Mouse (Mus musculus) forebrain, embryonic 13.5 days (tissue): ENCODE results near the gene Cfap43. TPM values are rescaled to one million over a fixed set of nuclear protein-coding genes. Genes with fewer than 3 reads are reported as not detected.
A peak's percentile ranks its signal among the peaks of the same experiment; 100 is the strongest.
"Not testable (repeated sequence)": the region's sequence is repeated elsewhere in the genome, so short reads cannot be mapped to it uniquely, and the experiment has no call there.

ENCODE experiments used
- ATAC-seq: fragments of 200-750 bp; cut with Nextera tagmentation; 2 replicates; pipeline ENCODE4 v1.8.0; 2017
- H3K27ac ChIP-seq: fragments of 300-500 bp; sonication (generic); 2 replicates; pipeline ENCODE4 v1.5.1; 2015; ENCODE audit warnings: inconsistent platforms, mild to moderate bottlenecking, moderate library complexity
- H3K27me3 ChIP-seq: fragments of 300-500 bp; sonication (generic); 2 replicates; pipeline ENCODE4 v1.6.1; 2015; ENCODE audit warnings: mild to moderate bottlenecking, inconsistent platforms
- H3K36me3 ChIP-seq: fragments of 300-500 bp; sonication (generic); 2 replicates; pipeline ENCODE4 v1.6.1; 2015; ENCODE audit warnings: mild to moderate bottlenecking, inconsistent platforms; ENCODE audit not compliant: poor library complexity, severe bottlenecking
- H3K4me1 ChIP-seq: fragments of 300-500 bp; sonication (generic); 2 replicates; pipeline ENCODE4 v1.6.1; 2015; ENCODE audit warnings: inconsistent platforms
- H3K4me2 ChIP-seq: fragments of 300-500 bp; sonication (generic); 2 replicates; pipeline ENCODE4 v1.6.1; 2015; ENCODE audit warnings: inconsistent platforms, mild to moderate bottlenecking, moderate library complexity
- H3K4me3 ChIP-seq: fragments of 300-500 bp; sonication (generic); 2 replicates; pipeline ENCODE4 v1.5.1; 2015; ENCODE audit warnings: mild to moderate bottlenecking, inconsistent platforms
- H3K9ac ChIP-seq: fragments of 300-500 bp; sonication (generic); 2 replicates; pipeline ENCODE4 v1.6.1; 2015; ENCODE audit warnings: mild to moderate bottlenecking, inconsistent platforms
- H3K9me3 ChIP-seq: fragments of 300-500 bp; sonication (generic); replicated peaks from 2 replicates; pipeline ENCODE4 v1.6.1; 2016; ENCODE audit warnings: inconsistent platforms
- WGBS: fragments of 180-500 bp; shearing (Covaris S2); methylation state at CpG from one replicate; pipeline ENCODE4 v1.1.7; 2015; 5-methylcytosine and 5-hydroxymethylcytosine counted together
- polyA plus RNA-seq: library from polyadenylated mRNA; unstranded; fragments of >200 nt; fragmentation: Nextera tagmentation; extraction: Ambion mirVana; gene quantifications from 2 replicates; pipeline ENCODE4 v1.2.1, GENCODE M21; 2015

Gene Cfap43
- polyA plus RNA-seq, 1 experiment from 2014 or later = 0.66 TPM

- Histone ChIP-seq H3K4me1 (peaks cover 13% of the 10 kb centered on the region), H3K9me3 (no peaks in the 10 kb centered on the region), H3K4me2 (no peak overlapping the region), H3K27me3 (peaks cover 3% of the 10 kb centered on the region; the same call in 1 of the 2 replicates), H3K27ac (no peak overlapping the region), H3K9ac (no peak overlapping the region), H3K36me3 (peaks cover 14% of the 10 kb centered on the region; the same call in 1 of the 2 replicates), H3K4me3 (no peak overlapping the region)
- no peak for ATAC-seq
- 92% methylated on average over 8 of the region's 8 CpGs for WGBS
These were observed 59.9 kb downstream of the Cfap43 start for GRCm38 (mm10) chr19:47859180-47859579.

- WGBS = 83% methylated on average over 18 of the region's 18 CpGs
- no peak for ATAC-seq
- no peak overlapping the region for H3K9ac ChIP-seq
These were observed 60.8 kb downstream of the Cfap43 start for GRCm38 (mm10) chr19:47857957-47858942.

GRCm38 (mm10) chr19:47854796-47855783 lies 64.0 kb downstream of the Cfap43 start, which contains the start of gene Gsto1:
Gene Gsto1, plus strand, starts transcription at chr19:47854970.
- Histone ChIP-seq H3K9me3 (no peaks in the 10 kb centered on the region), H3K4me2 (peak within 1 kb of the TSS; percentile 97), H3K27ac (no peak within 1 kb of the TSS), H3K4me1 (peaks cover 17% of the 10 kb centered on the region), H3K27me3 (peaks cover 7% of the 10 kb centered on the region; the same call in 1 of the 2 replicates), H3K4me3 (peak within 1 kb of the TSS; percentile 63), H3K36me3 (peaks cover 9% of the 10 kb centered on the region; the same call in 1 of the 2 replicates), H3K9ac (peak within 1 kb of the TSS; percentile 80)
- peak; percentile 96 for ATAC-seq
- WGBS = under 1% methylated on average over 58 of the region's 60 CpGs

More at GRCm38 (mm10) chr19:47857957-47858942, 60.8 kb downstream of the Cfap43 start:
- H3K4me3 ChIP-seq = no peak overlapping the region
- peaks cover 14% of the 10 kb centered on the region; the same call in 1 of the 2 replicates for H3K36me3 ChIP-seq
- H3K27me3 ChIP-seq = peaks cover 7% of the 10 kb centered on the region; the same call in 1 of the 2 replicates
- H3K9me3 ChIP-seq = no peaks in the 10 kb centered on the region
- H3K27ac ChIP-seq = no peak overlapping the region
- H3K4me1 ChIP-seq = peaks cover 17% of the 10 kb centered on the region
- no peak overlapping the region for H3K4me2 ChIP-seq

DNA sequence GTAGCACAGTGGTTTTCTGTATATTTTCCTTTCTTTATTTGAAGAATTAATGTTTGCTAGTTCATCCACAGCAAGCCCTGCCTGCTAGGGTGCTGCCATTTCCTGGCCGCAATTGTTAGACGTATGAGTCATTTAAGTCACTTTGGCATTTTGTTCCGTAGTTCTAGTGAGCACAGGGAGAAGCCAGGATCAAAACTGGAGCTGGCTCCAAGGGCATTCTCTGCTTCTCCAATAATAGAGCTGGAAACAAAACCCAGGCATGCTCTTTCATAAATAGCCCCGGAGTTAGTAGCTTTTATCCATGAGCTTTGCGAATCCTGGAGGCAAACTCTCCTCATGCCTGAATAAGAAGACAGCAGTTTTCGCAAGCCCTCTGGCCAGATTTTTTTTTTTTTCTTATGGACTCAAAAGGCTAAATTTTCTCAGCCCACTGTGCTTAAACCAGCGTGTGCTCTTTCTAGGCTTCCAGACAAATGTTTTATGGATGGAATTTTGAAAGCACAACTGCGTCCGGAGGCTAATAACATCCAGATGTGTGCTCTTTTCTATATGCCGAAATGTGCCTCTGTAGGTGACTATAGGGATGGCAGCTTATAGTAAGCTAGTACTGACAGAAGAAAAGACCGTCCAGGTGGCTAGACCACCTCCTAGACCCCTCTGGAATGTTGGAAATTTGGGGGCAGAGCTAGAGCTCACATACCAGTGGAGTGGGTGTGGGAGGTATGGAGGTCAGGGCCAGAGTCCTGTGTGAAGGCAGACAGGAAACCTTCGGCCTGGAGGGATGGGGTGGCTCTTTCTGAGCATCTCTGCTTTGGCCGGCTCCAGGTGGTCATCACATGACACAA lies 64.9 kb downstream of the Cfap43 start:
- Histone ChIP-seq H3K9ac (peak overlapping the region; percentile 80), H3K36me3 (0 out of 2 replicates have a peak, but pooled peaks cover under 1% of the 10 kb centered on the region), H3K4me1 (peaks cover 17% of the 10 kb centered on the region), H3K27ac (no peak overlapping the region), H3K4me2 (peak overlapping the region; percentile 97), H3K9me3 (no peaks in the 10 kb centered on the region), H3K4me3 (peak overlapping the region; percentile 63), H3K27me3 (peaks cover 7% of the 10 kb centered on the region; the same call in 1 of the 2 replicates)
- WGBS = 19% methylated on average over 13 of the region's 13 CpGs
- ATAC-seq = peak; percentile 77

- Histone ChIP-seq H3K4me1 (peaks cover 17% of the 10 kb centered on the region), H3K4me2 (no peak overlapping the region), H3K27ac (no peak overlapping the region), H3K27me3 (peaks cover 7% of the 10 kb centered on the region; the same call in 1 of the 2 replicates), H3K9ac (no peak overlapping the region), H3K4me3 (no peak overlapping the region), H3K9me3 (no peaks in the 10 kb centered on the region), H3K36me3 (no peaks in the 10 kb centered on the region)
- no peak for ATAC-seq
- WGBS = 86% methylated on average over 3 of the region's 3 CpGs
These were observed 66.0 kb downstream of the Cfap43 start for GRCm38 (mm10) chr19:47853053-47853452.

DNA sequence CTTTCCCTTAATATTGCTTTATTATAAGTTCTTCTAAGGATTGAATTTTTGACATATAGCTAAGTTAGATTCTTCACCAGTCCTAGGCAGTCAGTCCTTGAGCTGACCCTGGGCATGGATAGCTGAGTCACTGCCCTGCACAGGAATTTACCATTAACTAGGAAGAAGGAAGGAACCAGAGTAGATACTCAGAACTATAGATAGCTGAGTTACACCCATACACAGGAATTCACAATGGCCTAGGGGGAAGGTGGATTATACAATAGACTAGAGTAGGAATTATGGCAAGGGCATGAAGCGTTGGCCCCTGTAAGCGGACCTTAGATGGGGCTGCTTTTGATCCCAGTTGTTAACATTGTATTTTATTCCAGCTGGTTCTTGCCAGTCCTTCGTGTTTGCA lies 67.0 kb downstream of the Cfap43 start:
- not testable (repeated sequence) for H3K9ac ChIP-seq, H3K4me3 ChIP-seq, H3K4me2 ChIP-seq, H3K27ac ChIP-seq, H3K36me3 ChIP-seq, ATAC-seq, H3K27me3 ChIP-seq, H3K9me3 ChIP-seq
- H3K4me1 ChIP-seq = peaks cover 17% of the 10 kb centered on the region
- WGBS = 75% methylated on average over 3 of the region's 3 CpGs

DNA sequence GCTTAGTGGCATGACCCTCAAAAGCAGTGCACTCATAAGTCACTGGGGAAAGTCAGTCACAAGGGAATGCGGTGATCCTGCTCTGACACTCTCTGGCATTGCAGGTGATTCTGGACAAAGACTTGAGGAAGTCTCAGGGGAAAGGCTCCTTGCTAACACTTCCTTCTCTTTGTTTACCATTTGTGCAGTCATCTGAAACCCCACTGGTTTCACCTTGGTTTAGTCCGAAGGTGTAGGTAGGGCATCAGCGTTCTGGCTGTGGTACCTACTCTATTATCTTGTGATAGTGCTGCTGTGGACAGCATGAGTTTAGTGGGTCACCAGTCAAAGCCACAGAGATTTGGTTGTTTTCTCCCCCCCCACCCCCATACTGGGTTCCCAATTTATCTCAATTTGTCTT lies 69.4 kb downstream of the Cfap43 start:
- Histone ChIP-seq H3K27me3 (peaks cover 4% of the 10 kb centered on the region; the same call in 1 of the 2 replicates), H3K4me3 (no peak overlapping the region), H3K27ac (no peak overlapping the region), H3K4me2 (no peak overlapping the region), H3K9ac (no peak overlapping the region), H3K36me3 (no peaks in the 10 kb centered on the region), H3K4me1 (peaks cover 9% of the 10 kb centered on the region; the same call in 1 of the 2 replicates), H3K9me3 (no peaks in the 10 kb centered on the region)
- ATAC-seq = no peak
- 84% methylated on average over 3 of the region's 3 CpGs for WGBS

DNA sequence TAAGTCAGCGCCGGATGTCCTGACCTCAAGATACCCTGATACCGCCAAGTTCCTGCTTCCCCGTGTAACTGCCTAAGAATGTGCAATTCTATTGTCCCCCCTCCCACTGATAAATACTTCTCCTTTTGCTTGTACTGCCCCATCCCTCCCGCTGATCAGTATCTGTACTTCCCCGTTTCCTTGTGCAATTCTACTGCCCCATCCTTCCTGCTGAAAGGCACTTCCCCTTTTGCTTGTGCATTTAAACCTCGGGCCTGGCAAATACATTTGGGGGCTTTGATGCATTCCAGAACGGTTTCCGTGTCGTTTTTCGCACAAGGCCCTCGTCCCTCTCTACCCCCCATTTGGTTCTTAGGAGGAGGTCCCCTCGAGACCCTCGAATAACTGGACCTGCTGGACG lies 77.9 kb downstream of the Cfap43 start:
- not testable (repeated sequence) for H3K36me3 ChIP-seq, H3K4me3 ChIP-seq, H3K27me3 ChIP-seq, H3K4me2 ChIP-seq, H3K4me1 ChIP-seq, H3K27ac ChIP-seq, H3K9me3 ChIP-seq, H3K9ac ChIP-seq, ATAC-seq
- 90% methylated on average over 15 of the region's 15 CpGs for WGBS

DNA sequence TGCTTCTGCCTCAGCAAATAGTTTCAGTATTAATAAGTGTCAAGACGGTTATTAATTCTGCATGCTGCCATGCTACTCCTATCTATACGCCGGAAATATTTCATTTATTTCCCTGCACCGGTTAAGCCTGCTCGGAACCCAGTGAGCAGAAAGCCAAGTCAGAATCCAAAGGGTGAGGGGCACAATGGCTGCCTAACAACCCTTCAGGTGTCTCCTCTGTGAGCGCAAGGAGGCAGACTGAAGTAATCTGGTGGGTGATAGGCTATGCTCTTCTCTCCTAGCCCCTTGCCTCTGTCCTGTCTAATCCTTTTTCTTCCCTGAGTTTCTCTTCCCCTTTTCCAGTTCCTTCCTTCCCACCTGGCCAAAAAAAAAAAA lies 81.6 kb downstream of the Cfap43 start:
- H3K36me3 ChIP-seq = no peaks in the 10 kb centered on the region
- no peak; the same call in 1 of the 2 replicates for ATAC-seq
- no peak overlapping the region for H3K27ac ChIP-seq
- H3K27me3 ChIP-seq = peaks cover 5% of the 10 kb centered on the region; the same call in 1 of the 2 replicates
- H3K4me2 ChIP-seq = peak overlapping the region; percentile 86
- peak overlapping the region; percentile 53 for H3K4me3 ChIP-seq
- H3K9me3 ChIP-seq = no peaks in the 10 kb centered on the region
- WGBS = 2% methylated on average over 6 of the region's 6 CpGs
- H3K4me1 ChIP-seq = no peaks in the 10 kb centered on the region
- peak overlapping the region; percentile 60 for H3K9ac ChIP-seq

DNA sequence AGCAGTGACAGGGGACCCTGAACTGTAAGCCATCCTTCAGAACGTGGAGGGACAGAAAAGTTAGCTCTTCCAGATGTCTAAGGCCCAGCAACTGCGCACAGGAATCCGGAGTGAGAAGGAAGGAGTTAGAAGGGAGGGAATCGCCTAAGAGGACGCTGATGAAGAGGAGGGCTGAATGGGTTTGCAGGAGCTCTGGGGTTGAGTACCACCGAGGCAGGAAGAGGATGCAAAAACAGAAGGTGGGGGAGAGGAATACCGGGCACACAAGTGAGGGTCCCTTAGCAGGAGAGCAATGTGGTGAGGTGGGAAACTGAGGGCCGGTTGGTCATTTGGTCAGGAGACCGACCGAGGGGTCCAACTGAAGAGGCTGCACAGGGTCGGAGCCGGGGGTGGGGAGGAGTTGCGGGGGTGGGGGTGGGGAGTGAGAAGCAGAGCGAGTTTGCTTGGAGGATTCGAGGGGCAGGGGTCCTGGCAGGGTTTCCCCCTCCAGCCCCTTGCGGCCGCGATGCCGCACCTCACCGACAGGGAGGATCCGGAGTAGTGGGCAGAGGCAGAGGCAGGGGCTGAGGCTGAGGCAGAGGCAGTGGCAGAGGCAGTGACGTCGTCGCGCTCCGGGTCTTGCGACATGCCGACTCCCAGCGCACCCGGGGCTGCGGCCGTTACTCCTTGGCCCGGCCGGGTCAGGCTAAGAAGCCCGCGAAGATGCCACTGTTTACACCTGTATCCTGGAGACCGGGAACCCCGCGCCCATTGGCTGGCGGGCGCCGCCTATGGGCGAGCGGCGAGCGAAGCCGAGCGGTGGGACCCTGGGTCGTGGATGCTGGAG lies 82.2 kb downstream of the Cfap43 start:
- peak overlapping the region; percentile 86 for H3K4me2 ChIP-seq
- no peaks in the 10 kb centered on the region for H3K4me1 ChIP-seq
- no peaks in the 10 kb centered on the region for H3K36me3 ChIP-seq
- H3K9ac ChIP-seq = peak overlapping the region; percentile 60
- no peaks in the 10 kb centered on the region for H3K9me3 ChIP-seq
- peak overlapping the region; percentile 53 for H3K4me3 ChIP-seq
- H3K27ac ChIP-seq = no peak overlapping the region
- 2% methylated on average over 49 of the region's 49 CpGs for WGBS
- H3K27me3 ChIP-seq = peaks cover 5% of the 10 kb centered on the region; the same call in 1 of the 2 replicates
- peak; percentile 96 for ATAC-seq
